Mouse (Mus musculus): ENCODE results near the gene Rcan3. TPM values are rescaled to one million over a fixed set of nuclear protein-coding genes. Genes with fewer than 3 reads are reported as not detected.

Rcan3 gene
- polyA plus RNA-seq, 1 experiment from 2014 or later = 14.0 TPM

DNA sequence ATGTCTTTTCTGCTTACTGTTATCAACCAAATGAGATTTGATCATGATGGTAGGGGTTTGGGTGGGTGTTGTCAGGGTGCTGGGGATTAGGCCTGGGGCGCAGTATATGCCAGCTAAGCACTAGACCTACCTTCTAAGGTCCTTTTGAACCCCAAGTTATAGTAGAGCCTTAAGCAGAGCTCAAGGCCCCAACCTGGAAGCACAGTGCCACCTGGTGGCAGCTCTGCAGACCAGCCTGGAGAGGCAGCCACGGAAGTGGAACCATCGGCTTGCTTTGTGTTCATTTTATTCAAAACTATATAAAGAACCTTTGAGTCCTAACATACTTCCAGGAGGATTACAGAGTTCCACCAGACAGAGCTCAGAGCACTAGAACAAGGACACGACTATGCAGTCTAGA lies 22.0 kb downstream of the Rcan3 start:
- 39% methylated on average over 4 of the region's 4 CpGs for WGBS
- Histone ChIP-seq H3K27ac (no peak overlapping the region), H3K27me3 (no peaks in the 10 kb centered on the region), H3K9me3 (no peaks in the 10 kb centered on the region), H3K4me1 (no peaks in the 10 kb centered on the region), H3K4me3 (no peak overlapping the region), H3K4me2 (no peak overlapping the region), H3K36me3 (peaks cover 35% of the 10 kb centered on the region), H3K9ac (no peak overlapping the region)
- ATAC-seq (ENCODE audit: insufficient number of reproducible peaks, insufficient read depth, low FRiP score, low TSS enrichment, low read depth) = no peak

- Histone ChIP-seq H3K4me2 (no peak overlapping the region), H3K9ac (no peak overlapping the region), H3K4me1 (no peaks in the 10 kb centered on the region), H3K27ac (peak overlapping the region; percentile 19; the same call in 1 of the 2 replicates), H3K36me3 (0 out of 2 replicates have a peak, but pooled peaks cover under 1% of the 10 kb centered on the region), H3K9me3 (no peaks in the 10 kb centered on the region), H3K27me3 (no peaks in the 10 kb centered on the region), H3K4me3 (no peak overlapping the region)
- WGBS = 48% methylated on average over 5 of the region's 5 CpGs
- no peak for ATAC-seq (ENCODE audit: insufficient number of reproducible peaks, insufficient read depth, low FRiP score, low TSS enrichment, low read depth)
Measured at GRCm38 (mm10) chr4:135406180-135406579, 27.5 kb downstream of the Rcan3 start.

DNA sequence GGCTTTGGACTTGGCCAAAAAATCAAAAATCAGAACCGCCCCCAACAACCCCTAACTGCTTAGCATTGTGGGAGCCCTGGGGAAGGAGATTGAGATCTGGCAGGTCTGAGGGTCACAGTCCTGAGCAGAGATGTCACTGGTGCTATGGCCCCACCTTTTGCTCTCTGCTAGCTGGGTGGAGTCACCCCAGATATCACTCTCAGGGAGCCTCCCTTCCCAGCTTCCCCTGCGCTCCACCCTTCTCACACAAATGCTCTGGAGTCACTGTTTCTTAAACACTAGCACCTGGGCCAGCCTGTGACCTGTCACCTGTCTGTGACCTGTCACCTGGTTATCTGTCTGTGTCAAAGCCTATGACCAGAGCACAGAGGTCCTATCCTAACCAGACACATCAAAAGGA lies 28.7 kb downstream of the Rcan3 start:
- Histone ChIP-seq H3K27ac (no peak overlapping the region), H3K36me3 (no peaks in the 10 kb centered on the region), H3K4me1 (no peaks in the 10 kb centered on the region), H3K9ac (no peak overlapping the region), H3K27me3 (no peaks in the 10 kb centered on the region), H3K4me2 (no peak overlapping the region), H3K9me3 (no peaks in the 10 kb centered on the region), H3K4me3 (no peak overlapping the region)
- ATAC-seq (ENCODE audit: insufficient number of reproducible peaks, insufficient read depth, low FRiP score, low TSS enrichment, low read depth) = no peak
- WGBS = 87% methylated on average over 2 of the region's 2 CpGs

DNA sequence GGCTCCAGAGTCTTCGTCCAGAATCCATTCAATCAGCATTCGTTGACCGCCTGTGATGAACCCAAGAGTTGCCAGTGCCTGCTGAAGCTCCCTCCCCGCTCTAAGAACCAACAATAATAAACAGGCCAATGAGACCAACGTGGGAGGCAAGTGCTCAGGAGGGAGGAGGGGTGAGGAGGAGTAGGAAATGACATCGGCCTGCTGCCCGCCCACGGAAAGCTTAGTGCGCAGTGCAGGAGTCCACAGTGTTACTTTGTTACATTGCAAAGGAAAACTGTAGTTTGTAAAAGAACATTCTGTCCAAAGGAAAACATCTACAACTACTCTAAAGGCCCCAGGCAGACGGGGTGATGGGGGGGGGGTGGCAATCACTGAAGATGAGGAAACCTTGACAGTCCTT lies 29.6 kb downstream of the Rcan3 start:
- Histone ChIP-seq H3K27ac (no peak overlapping the region), H3K4me1 (no peaks in the 10 kb centered on the region), H3K36me3 (no peaks in the 10 kb centered on the region), H3K9ac (no peak overlapping the region), H3K27me3 (peaks cover 8% of the 10 kb centered on the region), H3K4me2 (no peak overlapping the region), H3K9me3 (no peaks in the 10 kb centered on the region), H3K4me3 (no peak overlapping the region)
- ATAC-seq (ENCODE audit: insufficient number of reproducible peaks, insufficient read depth, low FRiP score, low TSS enrichment, low read depth) = no peak
- WGBS = 70% methylated on average over 10 of the region's 10 CpGs

DNA sequence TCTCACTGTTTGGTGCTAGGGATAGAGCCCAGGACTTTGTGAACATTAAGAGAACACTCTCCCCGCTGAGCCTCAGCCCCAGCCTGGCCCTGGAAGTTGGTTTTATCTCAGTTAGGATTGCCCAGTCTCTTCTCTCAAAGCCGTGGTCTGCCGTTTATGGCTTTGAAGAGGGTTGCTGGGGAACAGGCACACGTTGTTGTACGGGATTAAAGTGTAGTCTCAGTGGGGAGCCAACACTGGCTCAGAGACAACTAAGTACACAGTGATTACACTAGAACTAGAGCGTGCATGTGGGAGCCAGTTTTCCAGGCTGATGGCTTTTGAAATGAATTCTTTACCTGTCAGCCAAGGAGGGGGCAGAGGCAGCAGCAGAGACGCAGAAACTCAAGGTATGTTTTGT lies 31.8 kb downstream of the Rcan3 start:
- 35% methylated on average over 7 of the region's 7 CpGs for WGBS
- no peak for ATAC-seq (ENCODE audit: insufficient number of reproducible peaks, insufficient read depth, low FRiP score, low TSS enrichment, low read depth)

DNA sequence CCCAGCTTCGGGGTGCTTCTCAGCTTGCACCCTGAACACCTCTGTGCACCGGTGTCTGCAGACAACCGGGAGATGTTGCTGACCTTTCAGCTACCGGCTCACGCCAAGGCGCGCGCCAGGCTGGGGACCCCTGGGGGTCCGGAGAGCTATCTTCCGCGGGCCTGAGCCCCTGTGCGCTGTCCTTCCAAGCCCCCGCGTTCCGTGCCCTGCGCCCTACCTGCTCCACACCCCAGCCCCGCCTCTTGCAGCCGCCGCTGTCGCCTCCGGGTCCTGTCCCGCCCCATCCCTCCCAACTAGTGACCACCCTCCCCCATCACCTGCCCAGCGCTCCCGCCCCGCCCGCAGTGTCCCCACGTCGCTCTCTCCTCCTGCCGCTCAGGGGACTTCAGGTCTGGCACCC lies 35.7 kb downstream of the Rcan3 start, which contains the start of gene Ncmap:
Ncmap (minus strand) TSS at position 237 of the 400 bp plus-strand sequence.
- Histone ChIP-seq H3K4me1 (peaks cover 15% of the 10 kb centered on the region), H3K4me3 (peak within 1 kb of the TSS; percentile 48), H3K27me3 (peaks cover 40% of the 10 kb centered on the region), H3K27ac (no peak within 1 kb of the TSS), H3K9me3 (no peaks in the 10 kb centered on the region), H3K9ac (peak within 1 kb of the TSS; percentile 69), H3K36me3 (no peaks in the 10 kb centered on the region), H3K4me2 (peak within 1 kb of the TSS; percentile 85)
- under 1% methylated on average over 29 of the region's 29 CpGs for WGBS
- ATAC-seq (ENCODE audit: insufficient number of reproducible peaks, insufficient read depth, low FRiP score, low TSS enrichment, low read depth) = no peak

More for the DNA sequence above, 31.8 kb downstream of the Rcan3 start:
- no peak overlapping the region for H3K4me3 ChIP-seq
- H3K27ac ChIP-seq = no peak overlapping the region
- no peak overlapping the region for H3K9ac ChIP-seq
- H3K4me2 ChIP-seq = no peak overlapping the region
- peaks cover 13% of the 10 kb centered on the region for H3K4me1 ChIP-seq
- peaks cover 29% of the 10 kb centered on the region for H3K27me3 ChIP-seq
- H3K9me3 ChIP-seq = no peaks in the 10 kb centered on the region
- no peaks in the 10 kb centered on the region for H3K36me3 ChIP-seq

DNA sequence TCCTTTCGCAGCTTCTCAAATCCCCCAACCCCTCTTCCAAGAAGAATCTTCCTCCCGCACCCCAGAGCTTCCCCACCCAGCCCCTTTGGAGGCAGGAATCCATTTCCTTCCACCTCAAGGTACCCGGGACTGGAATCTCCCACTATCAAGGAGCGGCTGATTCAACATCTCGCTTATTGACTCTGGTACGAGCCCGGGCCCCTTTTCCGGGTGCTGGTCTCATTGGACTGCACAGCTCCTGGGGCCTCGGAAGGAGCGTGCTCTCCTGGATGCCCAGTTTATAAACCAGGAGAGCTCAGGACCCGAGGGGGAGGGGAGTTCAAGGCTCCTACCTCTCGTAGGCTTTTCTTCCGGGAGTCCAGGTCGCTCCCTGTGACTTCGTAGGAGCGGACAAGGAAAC lies 36.1 kb downstream of the Rcan3 start:
- H3K9ac ChIP-seq = peak overlapping the region; percentile 69
- H3K27me3 ChIP-seq = peaks cover 40% of the 10 kb centered on the region
- 4% methylated on average over 16 of the region's 16 CpGs for WGBS

DNA sequence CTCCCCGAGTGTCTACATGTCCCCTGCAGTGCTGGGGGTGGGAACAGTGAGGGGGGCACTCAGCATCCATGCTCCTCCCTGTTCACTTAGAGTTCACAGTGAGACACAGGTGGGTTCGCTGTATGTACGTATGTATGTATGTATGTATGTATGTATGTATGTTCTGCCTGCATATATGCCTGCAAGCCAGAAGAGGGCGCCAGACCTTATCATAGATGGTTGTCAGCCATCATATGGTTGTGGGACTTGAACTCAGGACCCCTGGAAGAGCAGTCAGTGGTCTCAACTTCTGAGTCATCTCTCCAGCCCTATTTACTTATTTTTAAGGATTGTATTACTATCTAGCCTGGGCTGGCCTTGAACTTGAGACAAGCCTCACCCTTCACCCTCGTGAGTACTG lies 37.4 kb downstream of the Rcan3 start:
- no peak overlapping the region for H3K27ac ChIP-seq
- no peaks in the 10 kb centered on the region for H3K36me3 ChIP-seq
- peaks cover 15% of the 10 kb centered on the region for H3K4me1 ChIP-seq
- H3K4me2 ChIP-seq = no peak overlapping the region
- no peaks in the 10 kb centered on the region for H3K9me3 ChIP-seq
- ATAC-seq (ENCODE audit: insufficient number of reproducible peaks, insufficient read depth, low FRiP score, low TSS enrichment, low read depth) = no peak
- H3K9ac ChIP-seq = no peak overlapping the region
- no peak overlapping the region for H3K4me3 ChIP-seq
- 88% methylated on average over 5 of the region's 5 CpGs for WGBS
- H3K27me3 ChIP-seq = peaks cover 40% of the 10 kb centered on the region

More for the DNA sequence above, 36.1 kb downstream of the Rcan3 start:
- no peak for ATAC-seq (ENCODE audit: insufficient number of reproducible peaks, insufficient read depth, low FRiP score, low TSS enrichment, low read depth)
- Histone ChIP-seq H3K27ac (no peak overlapping the region), H3K4me2 (peak overlapping the region; percentile 85), H3K36me3 (no peaks in the 10 kb centered on the region), H3K4me1 (peaks cover 15% of the 10 kb centered on the region), H3K9me3 (no peaks in the 10 kb centered on the region), H3K4me3 (peak overlapping the region; percentile 48)

DNA sequence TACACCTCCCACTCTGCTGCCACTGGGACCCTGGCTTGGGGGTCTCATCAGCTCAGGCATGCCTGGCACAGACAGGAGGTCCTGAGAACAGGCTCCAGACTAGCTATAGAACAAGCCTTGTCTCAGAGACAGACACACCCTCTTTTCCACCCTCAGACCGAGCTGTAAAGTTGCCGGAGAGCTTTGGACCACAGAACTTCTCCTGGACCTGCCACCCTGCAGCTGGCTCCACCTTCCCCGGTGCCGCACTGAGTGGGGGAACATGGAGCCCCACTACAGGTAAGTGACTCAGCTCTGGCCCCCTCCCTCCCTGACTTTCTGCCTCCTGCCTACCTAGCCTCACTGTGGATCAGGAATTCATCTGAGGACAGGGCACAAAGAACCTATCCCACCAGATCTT lies 38.3 kb downstream of the Rcan3 start:
- Histone ChIP-seq H3K4me2 (no peak overlapping the region), H3K36me3 (no peaks in the 10 kb centered on the region), H3K27me3 (peaks cover 40% of the 10 kb centered on the region), H3K9ac (no peak overlapping the region), H3K9me3 (no peaks in the 10 kb centered on the region), H3K4me1 (peaks cover 15% of the 10 kb centered on the region), H3K4me3 (no peak overlapping the region), H3K27ac (no peak overlapping the region)
- no peak for ATAC-seq (ENCODE audit: insufficient number of reproducible peaks, insufficient read depth, low FRiP score, low TSS enrichment, low read depth)
- WGBS = 79% methylated on average over 4 of the region's 4 CpGs

- Histone ChIP-seq H3K4me3 (no peak overlapping the region), H3K9ac (no peak overlapping the region), H3K27ac (no peak overlapping the region), H3K27me3 (peaks cover 38% of the 10 kb centered on the region), H3K9me3 (no peaks in the 10 kb centered on the region), H3K36me3 (no peaks in the 10 kb centered on the region), H3K4me1 (peaks cover 15% of the 10 kb centered on the region), H3K4me2 (no peak overlapping the region)
- WGBS = 75% methylated on average over 7 of the region's 7 CpGs
- no peak for ATAC-seq (ENCODE audit: insufficient number of reproducible peaks, insufficient read depth, low FRiP score, low TSS enrichment, low read depth)
Measured at GRCm38 (mm10) chr4:135394666-135395065, 39.0 kb downstream of the Rcan3 start.

GRCm38 (mm10) chr4:135393381-135393780 lies 40.3 kb downstream of the Rcan3 start:
- no peak overlapping the region for H3K4me2 ChIP-seq
- WGBS = 72% methylated on average over 6 of the region's 6 CpGs
- ATAC-seq (ENCODE audit: insufficient number of reproducible peaks, insufficient read depth, low FRiP score, low TSS enrichment, low read depth) = no peak

GRCm38 (mm10) chr4:135392801-135393200 lies 40.9 kb downstream of the Rcan3 start:
- WGBS = 73% methylated on average over 3 of the region's 3 CpGs
- no peak overlapping the region for H3K27ac ChIP-seq

More at GRCm38 (mm10) chr4:135393381-135393780, 40.3 kb downstream of the Rcan3 start:
- H3K4me1 ChIP-seq = peaks cover 14% of the 10 kb centered on the region
- H3K27ac ChIP-seq = no peak overlapping the region
- H3K36me3 ChIP-seq = no peaks in the 10 kb centered on the region
- H3K9ac ChIP-seq = no peak overlapping the region
- peaks cover 25% of the 10 kb centered on the region for H3K27me3 ChIP-seq
- no peaks in the 10 kb centered on the region for H3K9me3 ChIP-seq
- H3K4me3 ChIP-seq = no peak overlapping the region

More at GRCm38 (mm10) chr4:135392801-135393200, 40.9 kb downstream of the Rcan3 start:
- H3K4me1 ChIP-seq = peaks cover 8% of the 10 kb centered on the region
- no peak for ATAC-seq (ENCODE audit: insufficient number of reproducible peaks, insufficient read depth, low FRiP score, low TSS enrichment, low read depth)
- no peak overlapping the region for H3K4me3 ChIP-seq
- H3K27me3 ChIP-seq = peaks cover 20% of the 10 kb centered on the region
- no peaks in the 10 kb centered on the region for H3K36me3 ChIP-seq
- H3K9me3 ChIP-seq = no peaks in the 10 kb centered on the region
- H3K4me2 ChIP-seq = no peak overlapping the region
- no peak overlapping the region for H3K9ac ChIP-seq
